Mouse (Mus musculus) brain, embryonic 14.5 days (tissue): Measurements from ENCODE around the gene Negr1.

ENCODE experiments used
- CTCF ChIP-seq: fragments of 200-500 bp; IDR thresholded peaks from 2 replicates; pipeline ENCODE4 v1.5.1; 2012; ENCODE audit warnings: inconsistent platforms, mild to moderate bottlenecking, moderate library complexity, borderline replicate concordance; ENCODE audit not compliant: insufficient read depth, insufficient read length; ENCODE audit errors: extremely low read depth
- POLR2A ChIP-seq: fragments of 200-500 bp; IDR thresholded peaks from 2 replicates; pipeline ENCODE4 v1.6.1; 2012; ENCODE audit warnings: mild to moderate bottlenecking, inconsistent platforms, borderline replicate concordance; ENCODE audit not compliant: poor library complexity, insufficient read depth, insufficient read length, severe bottlenecking; ENCODE audit errors: extremely low read depth

GRCm38 (mm10) chr3:156526461-156526933 is 35.1 kb upstream of the Negr1 start:
- TF ChIP-seq CTCF = no peak
- no peak for TF ChIP-seq POLR2A
